ENCODE assay signal across 17 mouse cellular contexts in genomic region chr15:24513926-24514325, GRCm38 (mm10).
DNase-seq lines count a peak whose midpoint lies in the region; TF ChIP-seq lines count a peak whose summit lies in the region.
"Had no signal": no experiment of that assay in that cellular context is flagged by ENCODE, and none has a peak within 500 bp of the region (broad histone marks: within the 10 kb centered on the region; RNA-seq: fewer than 3 reads in every experiment).

No protein-coding gene starts in this region.

- no peak overlapping the region for H3K27ac ChIP-seq in MEL (ENCODE audit: control insufficient read depth, low read depth, low read length)
- H3K27ac ChIP-seq in kidney, adult 2 months (ENCODE audit: insufficient read depth, low read depth, low read length), result no peak overlapping the region

- peaks cover 0 to 2% of the 10 kb centered on the region in 2 experiments; a peak in 1 of 4 replicates for H3K4me1 ChIP-seq in MEL (ENCODE audit: control insufficient read depth in 1 of 2, insufficient read depth in 2 of 2, low read length in 2 of 2)
- H3K4me1 ChIP-seq in kidney, adult 2 months (ENCODE audit: control insufficient read depth, insufficient read depth, low read length), result no peaks in the 10 kb centered on the region

- H3K36me3 ChIP-seq in MEL (ENCODE audit: control insufficient read depth in 1 of 2, insufficient read depth in 2 of 2, low read length in 2 of 2), result peaks cover 0 to 2% of the 10 kb centered on the region in 2 experiments; a peak in 1 of 4 replicates
- H3K36me3 ChIP-seq in kidney, adult 2 months (ENCODE audit: control insufficient read depth, insufficient read depth, low read length), result no peaks in the 10 kb centered on the region
- H3K36me3 ChIP-seq: G1E had no signal

- TF ChIP-seq CTCF in MEL (IDR thresholded peaks at IDR 0.05 in 2 of 3, conservative IDR thresholded peaks at IDR 0.05 in 1 of 3; ENCODE audit: control insufficient read depth in 1 of 3, insufficient read depth in 1 of 3, low read depth in 2 of 3, low read length in 3 of 3, poor library complexity in 1 of 3, severe bottlenecking in 1 of 3), result no peak
- no peak for TF ChIP-seq CTCF in kidney, adult 2 months (conservative IDR thresholded peaks at IDR 0.05; ENCODE audit: insufficient read depth, insufficient read length, low read depth, low read length)

- no peak overlapping the region for H3K9ac ChIP-seq in MEL (ENCODE audit: control insufficient read depth, low read depth, low read length, poor library complexity, severe bottlenecking)

- peak; percentile 12 to 64; a peak in 2 of 4 replicates for TF ChIP-seq EP300 in MEL (IDR thresholded peaks at IDR 0.05; ENCODE audit: low read depth in 1 of 2, low read length in 2 of 2)

- H3K27me3 ChIP-seq in MEL (ENCODE audit: control insufficient read depth in 1 of 2, insufficient read depth in 2 of 2, low read length in 2 of 2), result no peaks in the 10 kb centered on the region
- H3K27me3 ChIP-seq in kidney, adult 2 months (replicated peaks; ENCODE audit: control insufficient read depth, insufficient read depth, low read length), result no peaks in the 10 kb centered on the region
- H3K27me3 ChIP-seq: CH12.LX, Patski had no signal

- DNase-seq in MEL (ENCODE audit: low read depth, low spot score), result no peak
- DNase-seq in kidney, adult 2 months, result no peak
- DNase-seq: adrenal gland, adult 2 months; adrenal gland, adult 8-10 months; adrenal gland, postnatal 10 days; adrenal gland, postnatal 14 days; adrenal gland, postnatal 25 days; adrenal gland, postnatal 36 days; B cell, adult 2 months; cerebellum, adult 11 months; cerebellum, adult 11-12 months; cerebellum, adult 18-20 months; cerebellum, adult 2 months; cerebellum, adult 8-10 months had no signal

- 83% methylated on average over 9 of the region's 9 CpGs for WGBS in kidney, adult 2 months

- no peak for TF ChIP-seq POLR2A in MEL (IDR thresholded peaks at IDR 0.05; ENCODE audit: control insufficient read depth in 1 of 2, insufficient read depth in 1 of 2, low read depth in 1 of 2, low read length in 2 of 2, poor library complexity in 1 of 2)
- no peak for TF ChIP-seq POLR2A in kidney, adult 2 months (IDR thresholded peaks at IDR 0.05; ENCODE audit: low read depth, low read length)

- H3K4me3 ChIP-seq in MEL (ENCODE audit: control insufficient read depth in 1 of 2, insufficient read depth in 1 of 2, low read depth in 2 of 2, low read length in 2 of 2), result no peak overlapping the region
- no peak overlapping the region for H3K4me3 ChIP-seq in kidney, adult 2 months (ENCODE audit: insufficient read depth, low read depth, low read length)

- H3K79me2 ChIP-seq in MEL (ENCODE audit: control insufficient read depth, insufficient read depth, low read length, poor library complexity), result no peaks in the 10 kb centered on the region

- no peaks in the 10 kb centered on the region for H3K9me3 ChIP-seq in MEL (replicated peaks; ENCODE audit: insufficient read depth, low read length)

- TF ChIP-seq RAD21 in MEL (IDR thresholded peaks at IDR 0.05; ENCODE audit: low read depth, low read length), result no peak

TF ChIP-seq in MEL, 35 proteins besides CTCF, POLR2A, EP300 and RAD21:
- TF ChIP-seq USF2 (IDR thresholded peaks at IDR 0.05; ENCODE audit: borderline replicate concordance in 1 of 2, insufficient read depth in 1 of 2, low read depth in 1 of 2, low read length in 2 of 2) (no peak), MYC (IDR thresholded peaks at IDR 0.05; ENCODE audit: low read depth, low read length) (no peak), TCF12 (IDR thresholded peaks at IDR 0.05; ENCODE audit: low read depth, low read length) (peak; percentile 90), ETS1 (IDR thresholded peaks at IDR 0.05; ENCODE audit: low read depth, low read length) (peak; percentile 35; the same call in 1 of the 2 replicates), ZNF384 (IDR thresholded peaks at IDR 0.05; ENCODE audit: low read depth, low read length) (no peak), CHD1 (IDR thresholded peaks at IDR 0.05; ENCODE audit: low read depth, low read length) (no peak), MYB (IDR thresholded peaks at IDR 0.05; ENCODE audit: low read depth, low read length) (no peak), TAL1 (IDR thresholded peaks at IDR 0.05; ENCODE audit: low read length) (no peak), HCFC1 (IDR thresholded peaks at IDR 0.05; ENCODE audit: low read depth, low read length) (no peak), GATA1 (IDR thresholded peaks at IDR 0.05; ENCODE audit: low read depth, low read length) (peak; percentile 51; the same call in 1 of the 2 replicates), MAFK (IDR thresholded peaks at IDR 0.05; ENCODE audit: borderline replicate concordance, low read depth, low read length) (no peak), MAX (IDR thresholded peaks at IDR 0.05; ENCODE audit: low read length) (no peak)
TF ChIP-seq in MEL: peak in this region for 3.
